Mouse (Mus musculus) liver, embryonic 13.5 days (tissue): ENCODE data around the gene Sgsm2. TPM values are rescaled to one million over a fixed set of nuclear protein-coding genes. Genes with fewer than 3 reads are reported as not detected.

Experiments
- ATAC-seq: fragments of 200-750 bp; cut with Nextera tagmentation; 2 replicates; pipeline ENCODE4 v1.8.0; 2017; ENCODE audit warnings: low read depth, mild to moderate bottlenecking, moderate number of reproducible peaks, moderate library complexity
- DNase-seq: peaks from one replicate; pipeline ENCODE4 v3.0.0; 2022
- H3K27ac ChIP-seq: fragments of 300-500 bp; sonication (generic); 2 replicates; pipeline ENCODE4 v1.5.1; 2015; ENCODE audit warnings: moderate library complexity, mild to moderate bottlenecking, inconsistent platforms
- H3K27me3 ChIP-seq: fragments of 300-500 bp; sonication (generic); 2 replicates; pipeline ENCODE4 v1.6.1; 2015; ENCODE audit warnings: mild to moderate bottlenecking, inconsistent platforms
- H3K36me3 ChIP-seq: fragments of 300-500 bp; sonication (generic); 2 replicates; pipeline ENCODE4 v1.6.1; 2015; ENCODE audit warnings: mild to moderate bottlenecking, inconsistent platforms
- H3K4me1 ChIP-seq: fragments of 300-500 bp; sonication (generic); replicated peaks from 2 replicates; pipeline ENCODE4 v1.6.1; 2015; ENCODE audit warnings: inconsistent platforms
- H3K4me2 ChIP-seq: fragments of 300-500 bp; sonication (generic); 2 replicates; pipeline ENCODE4 v1.6.1; 2015; ENCODE audit warnings: inconsistent platforms, mild to moderate bottlenecking, moderate library complexity
- H3K4me3 ChIP-seq: fragments of 300-500 bp; sonication (generic); replicated peaks from 2 replicates; pipeline ENCODE4 v1.5.1; 2015; ENCODE audit warnings: mild to moderate bottlenecking, inconsistent platforms
- H3K9ac ChIP-seq: fragments of 300-500 bp; sonication (generic); 2 replicates; pipeline ENCODE4 v1.6.1; 2015; ENCODE audit warnings: mild to moderate bottlenecking, inconsistent platforms
- H3K9me3 ChIP-seq: fragments of 300-500 bp; sonication (generic); replicated peaks from 2 replicates; pipeline ENCODE4 v1.6.1; 2016; ENCODE audit warnings: inconsistent platforms
- WGBS: fragments of 180-500 bp; shearing (Covaris S2); methylation state at CpG from one replicate; pipeline ENCODE4 v1.1.7; 2015; ENCODE audit not compliant: insufficient replicate concordance; 5-methylcytosine and 5-hydroxymethylcytosine counted together
- polyA plus RNA-seq: library from polyadenylated mRNA; unstranded; fragments of >200 nt; fragmentation: Nextera tagmentation; extraction: Ambion mirVana; gene quantifications from 2 replicates; pipeline ENCODE4 v1.2.1, GENCODE M21; 2015

The Sgsm2 gene
- polyA plus RNA-seq = 1.2 and 1.5 TPM in 2 replicates

- peak within 1 kb of the TSS; percentile 83 for H3K27ac ChIP-seq
- H3K27me3 ChIP-seq = no peaks in the 10 kb centered on the region
- DNase-seq = peak; percentile 59
- peak within 1 kb of the TSS; percentile 85 for H3K4me3 ChIP-seq
- H3K9ac ChIP-seq = peak within 1 kb of the TSS; percentile 87
- no peaks in the 10 kb centered on the region for H3K9me3 ChIP-seq
- ATAC-seq = peak; percentile 59
- peak within 1 kb of the TSS; percentile 99 for H3K4me2 ChIP-seq
- under 1% methylated on average over 65 of the region's 74 CpGs for WGBS
- H3K36me3 ChIP-seq = peaks cover 29% of the 10 kb centered on the region
- H3K4me1 ChIP-seq = peaks cover 54% of the 10 kb centered on the region
Observed at GRCm38 (mm10) chr11:74896901-74897677, at the start of gene Sgsm2. Gene Sgsm2, minus strand, starts transcription at chr11:74897060.

- no peak for DNase-seq
- Histone ChIP-seq H3K27me3 (no peaks in the 10 kb centered on the region), H3K4me3 (no peak overlapping the region), H3K4me1 (0 out of 2 replicates have a peak, but pooled peaks cover 5% of the 10 kb centered on the region), H3K36me3 (peaks cover 25% of the 10 kb centered on the region), H3K4me2 (no peak overlapping the region), H3K9me3 (no peaks in the 10 kb centered on the region), H3K27ac (no peak overlapping the region), H3K9ac (no peak overlapping the region)
- ATAC-seq = no peak
- WGBS = 77% methylated on average over 3 of the region's 3 CpGs
Observed at GRCm38 (mm10) chr11:74946348-74946747, 49.5 kb upstream of the Sgsm2 start.

- WGBS = 91% methylated on average over 7 of the region's 7 CpGs
- Histone ChIP-seq H3K36me3 (peaks cover 52% of the 10 kb centered on the region), H3K4me3 (no peak overlapping the region), H3K27ac (no peak overlapping the region), H3K4me1 (peaks cover 24% of the 10 kb centered on the region), H3K27me3 (no peaks in the 10 kb centered on the region), H3K9ac (no peak overlapping the region), H3K4me2 (no peak overlapping the region), H3K9me3 (no peaks in the 10 kb centered on the region)
- DNase-seq = no peak
- ATAC-seq = no peak
Observed at GRCm38 (mm10) chr11:74930391-74930790, 33.5 kb upstream of the Sgsm2 start.

- no peaks in the 10 kb centered on the region for H3K9me3 ChIP-seq
- peaks cover 41% of the 10 kb centered on the region for H3K36me3 ChIP-seq
- H3K9ac ChIP-seq = no peak overlapping the region
- no peaks in the 10 kb centered on the region for H3K27me3 ChIP-seq
- H3K4me2 ChIP-seq = no peak overlapping the region
- WGBS = 86% methylated on average over 4 of the region's 4 CpGs
- H3K27ac ChIP-seq = no peak overlapping the region
- H3K4me1 ChIP-seq = peaks cover 33% of the 10 kb centered on the region
- ATAC-seq = no peak
- H3K4me3 ChIP-seq = no peak overlapping the region
- DNase-seq = no peak
Observed at GRCm38 (mm10) chr11:74929111-74929510, 32.3 kb upstream of the Sgsm2 start.

- peak overlapping the region; percentile 95 for H3K9ac ChIP-seq
- H3K4me1 ChIP-seq = peaks cover 36% of the 10 kb centered on the region
- peak overlapping the region; percentile 72 for H3K4me2 ChIP-seq
- H3K27me3 ChIP-seq = no peaks in the 10 kb centered on the region
- no peaks in the 10 kb centered on the region for H3K9me3 ChIP-seq
- peaks cover 23% of the 10 kb centered on the region for H3K36me3 ChIP-seq
- 86% methylated on average over 2 of the region's 2 CpGs for WGBS
- ATAC-seq (no peak), DNase-seq (no peak)
- H3K27ac ChIP-seq = peak overlapping the region; percentile 97
- H3K4me3 ChIP-seq = peak overlapping the region; percentile 87
Observed at GRCm38 (mm10) chr11:74927236-74927725, 30.4 kb upstream of the Sgsm2 start.

- H3K9me3 ChIP-seq = no peaks in the 10 kb centered on the region
- peaks cover 34% of the 10 kb centered on the region for H3K4me1 ChIP-seq
- ATAC-seq = peak; percentile 9; the same call in 1 of the 2 replicates
- H3K9ac ChIP-seq = peak overlapping the region; percentile 95
- DNase-seq = peak; percentile 53
- peak overlapping the region; percentile 97 for H3K27ac ChIP-seq
- 3% methylated on average over 11 of the region's 11 CpGs for WGBS
- peaks cover 16% of the 10 kb centered on the region for H3K36me3 ChIP-seq
- H3K4me2 ChIP-seq = peak overlapping the region; percentile 72
- no peaks in the 10 kb centered on the region for H3K27me3 ChIP-seq
- peak overlapping the region; percentile 87 for H3K4me3 ChIP-seq
Observed at GRCm38 (mm10) chr11:74926388-74927005, 29.6 kb upstream of the Sgsm2 start.

- no peaks in the 10 kb centered on the region for H3K27me3 ChIP-seq
- WGBS = under 1% methylated on average over 56 of the region's 88 CpGs
- H3K4me1 ChIP-seq = peaks cover 30% of the 10 kb centered on the region
- ATAC-seq = peak; percentile 93
- H3K9me3 ChIP-seq = no peaks in the 10 kb centered on the region
- peak within 1 kb of the TSS; percentile 97 for H3K27ac ChIP-seq
- peak within 1 kb of the TSS; percentile 72 for H3K4me2 ChIP-seq
- H3K4me3 ChIP-seq = peak within 1 kb of the TSS; percentile 87
- H3K36me3 ChIP-seq = peaks cover 13% of the 10 kb centered on the region
- peak within 1 kb of the TSS; percentile 95 for H3K9ac ChIP-seq
- DNase-seq = peak; percentile 89
Observed at GRCm38 (mm10) chr11:74925577-74926387, 28.9 kb upstream of the Sgsm2 start, which contains the start of the genes Smg6 and Srr. Gene Smg6, plus strand, starts transcription at chr11:74925823. Gene Srr, minus strand, starts transcription at chr11:74925948.

GRCm38 (mm10) chr11:74924149-74924548 is 27.3 kb upstream of the Sgsm2 start:
- no peak overlapping the region for H3K27ac ChIP-seq
- no peaks in the 10 kb centered on the region for H3K9me3 ChIP-seq
- peak overlapping the region; percentile 95; the same call in 1 of the 2 replicates for H3K9ac ChIP-seq
- WGBS = 47% methylated on average over 4 of the region's 4 CpGs
- H3K27me3 ChIP-seq = no peaks in the 10 kb centered on the region
- DNase-seq = peak; percentile 31
- peak overlapping the region; percentile 72; the same call in 1 of the 2 replicates for H3K4me2 ChIP-seq
- ATAC-seq = no peak
- peaks cover 27% of the 10 kb centered on the region for H3K4me1 ChIP-seq
- peaks cover 4% of the 10 kb centered on the region for H3K36me3 ChIP-seq
- H3K4me3 ChIP-seq = peak overlapping the region; percentile 87; the same call in 1 of the 2 replicates

GRCm38 (mm10) chr11:74919249-74919648 is 22.4 kb upstream of the Sgsm2 start:
- no peak for ATAC-seq
- no peak overlapping the region for H3K4me3 ChIP-seq
- H3K4me2 ChIP-seq = no peak overlapping the region
- H3K4me1 ChIP-seq = peaks cover 4% of the 10 kb centered on the region
- H3K36me3 ChIP-seq = peaks cover 11% of the 10 kb centered on the region
- no peak overlapping the region for H3K27ac ChIP-seq
- DNase-seq = no peak
- no peak overlapping the region for H3K9ac ChIP-seq
- 79% methylated on average over 6 of the region's 6 CpGs for WGBS
- no peaks in the 10 kb centered on the region for H3K9me3 ChIP-seq
- H3K27me3 ChIP-seq = no peaks in the 10 kb centered on the region

GRCm38 (mm10) chr11:74912492-74912891 is 15.6 kb upstream of the Sgsm2 start:
- no peak overlapping the region for H3K4me3 ChIP-seq
- WGBS = 51% methylated on average over 3 of the region's 3 CpGs
- H3K9ac ChIP-seq = no peak overlapping the region
- DNase-seq = no peak
- H3K4me2 ChIP-seq = no peak overlapping the region
- H3K27me3 ChIP-seq = no peaks in the 10 kb centered on the region
- H3K4me1 ChIP-seq = 0 out of 2 replicates have a peak, but pooled peaks cover 5% of the 10 kb centered on the region
- peaks cover 29% of the 10 kb centered on the region for H3K36me3 ChIP-seq
- no peak for ATAC-seq
- no peak overlapping the region for H3K27ac ChIP-seq
- H3K9me3 ChIP-seq = no peaks in the 10 kb centered on the region
